Mouse (Mus musculus) embryo, embryonic 9.5 days (tissue): ENCODE measurements around the gene Nphp3.

Source experiments
- DNase-seq: peaks from one replicate; pipeline ENCODE4 v3.0.0-alpha.2; 2017; ENCODE audit errors: extremely low spot score

Gene Nphp3

DNA sequence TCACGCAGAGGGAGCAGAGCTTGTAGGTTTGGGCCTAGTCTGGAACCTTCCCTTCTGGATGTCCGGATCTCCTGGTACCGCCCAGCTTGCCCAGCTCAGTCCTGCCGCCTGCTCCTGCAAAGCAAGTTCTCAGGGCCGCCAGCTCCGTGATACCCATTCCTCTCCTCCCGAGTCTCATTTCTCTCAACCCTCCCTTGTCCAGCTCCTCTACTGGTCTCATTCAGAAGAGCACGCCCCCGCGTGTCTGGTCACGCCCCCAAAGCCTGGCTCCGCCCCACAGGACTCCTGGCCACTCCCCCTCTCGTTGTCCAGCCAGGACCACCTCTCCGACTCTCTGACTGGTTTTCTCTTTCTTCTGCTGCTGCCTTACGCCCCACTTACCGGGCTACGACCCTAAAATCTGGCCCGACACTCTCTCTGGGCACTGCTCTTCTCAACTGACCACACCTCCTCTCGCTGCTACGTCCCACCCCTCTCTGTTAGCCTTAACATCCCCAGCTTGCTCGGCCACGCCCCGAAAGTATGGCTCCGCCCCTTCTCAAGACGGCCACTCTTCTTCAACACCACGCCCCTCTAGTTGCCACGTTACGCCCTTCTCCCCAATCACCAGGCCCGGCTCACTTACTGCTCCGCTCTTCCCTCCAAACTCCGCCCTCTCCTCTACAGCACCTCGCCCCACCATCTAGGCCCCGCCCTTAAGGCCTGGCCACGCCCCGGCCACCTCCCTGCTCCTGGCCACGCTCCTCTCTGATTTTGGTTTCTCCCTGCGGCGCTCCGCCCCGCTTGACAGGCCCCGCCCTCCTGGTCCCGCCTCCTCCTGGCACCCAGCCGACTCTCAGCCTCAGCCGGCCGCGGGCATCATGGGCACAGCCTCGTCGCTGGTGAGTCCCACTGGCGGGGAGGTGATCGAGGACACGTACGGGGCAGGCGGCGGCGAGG, at the start of gene Nphp3:
TSS of gene Nphp3 (plus strand) at position 624 of the 939 bp plus-strand sequence.
- peak; percentile 100 for DNase-seq

DNA sequence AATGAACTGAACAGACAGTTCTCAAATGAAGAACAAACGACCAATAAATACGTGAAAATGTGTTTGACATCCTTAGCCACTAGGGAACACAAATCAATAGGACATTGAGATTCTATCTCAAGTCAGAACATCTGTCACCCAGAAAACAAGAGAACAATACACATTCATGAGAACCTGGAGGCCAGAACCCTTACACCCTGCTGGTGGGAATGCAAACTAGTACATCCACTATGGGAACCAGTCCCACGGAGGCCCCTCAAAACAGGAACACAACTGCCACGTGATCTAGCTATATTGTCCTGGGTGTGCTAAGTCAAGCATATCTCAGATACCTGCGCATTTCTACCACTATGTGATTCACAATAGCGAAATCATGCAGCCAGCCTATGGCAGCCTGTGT, 43.6 kb upstream of the Nphp3 start:
- DNase-seq: no peak

DNA sequence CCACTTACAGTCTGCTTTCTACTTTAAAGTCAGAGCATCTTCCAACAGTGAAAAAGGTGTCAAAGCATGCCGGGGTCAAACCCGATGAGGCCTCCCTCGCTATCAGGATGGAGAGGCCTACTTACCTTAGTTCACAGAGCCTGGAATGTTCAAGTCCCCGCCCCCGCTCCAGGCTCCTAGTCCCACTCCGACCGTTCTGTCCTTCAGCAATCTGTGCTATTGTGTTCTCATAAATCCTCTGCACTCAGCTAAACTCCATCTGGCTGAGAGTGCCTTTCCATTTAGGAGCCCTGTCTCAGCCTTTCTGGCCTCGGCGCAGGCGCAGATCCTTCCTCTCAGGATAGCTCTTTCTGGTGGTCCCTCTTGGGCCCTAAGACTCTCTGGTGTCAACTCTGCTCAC, 42.4 kb upstream of the Nphp3 start:
- no peak for DNase-seq

DNA sequence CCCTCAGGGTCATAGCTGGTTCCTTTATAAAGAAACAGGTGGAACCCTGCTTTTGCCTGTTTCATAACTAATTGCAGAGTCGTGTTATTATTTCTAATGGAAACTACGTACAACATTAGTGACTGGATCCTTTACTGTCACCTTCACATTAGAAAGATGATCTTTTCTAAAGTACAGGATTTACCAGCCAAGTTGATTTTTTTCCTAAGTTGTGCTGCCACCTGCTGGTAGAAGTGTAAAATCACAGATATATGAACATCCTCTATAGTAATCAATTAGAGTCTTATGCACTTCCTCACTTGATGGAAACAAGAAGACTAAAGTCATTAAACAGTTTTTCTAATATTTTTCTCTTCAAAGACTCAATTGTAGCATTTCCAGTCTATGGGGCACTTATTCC, 5.8 kb upstream of the Nphp3 start:
- DNase-seq: peak; percentile 43

DNA sequence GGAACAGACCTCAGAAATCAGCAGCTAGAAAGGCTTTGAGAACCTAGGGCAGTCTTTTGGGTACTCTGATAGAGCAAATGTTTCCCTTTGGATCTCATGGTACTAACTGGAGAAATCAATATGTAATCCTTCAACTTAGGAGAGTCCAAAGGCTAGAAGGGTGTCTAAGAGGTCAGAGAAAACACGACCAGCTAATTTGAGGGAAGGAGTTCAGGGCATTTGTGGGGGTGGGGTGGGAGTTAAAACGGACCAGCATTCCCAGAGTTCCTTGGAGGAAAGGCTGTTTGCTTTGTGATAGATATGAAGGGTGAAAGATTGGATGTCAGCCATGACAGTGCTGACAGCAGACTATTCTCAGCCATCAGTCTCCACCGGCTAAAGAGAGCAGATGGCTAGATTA, 1.7 kb upstream of the Nphp3 start:
- DNase-seq: no peak

DNA sequence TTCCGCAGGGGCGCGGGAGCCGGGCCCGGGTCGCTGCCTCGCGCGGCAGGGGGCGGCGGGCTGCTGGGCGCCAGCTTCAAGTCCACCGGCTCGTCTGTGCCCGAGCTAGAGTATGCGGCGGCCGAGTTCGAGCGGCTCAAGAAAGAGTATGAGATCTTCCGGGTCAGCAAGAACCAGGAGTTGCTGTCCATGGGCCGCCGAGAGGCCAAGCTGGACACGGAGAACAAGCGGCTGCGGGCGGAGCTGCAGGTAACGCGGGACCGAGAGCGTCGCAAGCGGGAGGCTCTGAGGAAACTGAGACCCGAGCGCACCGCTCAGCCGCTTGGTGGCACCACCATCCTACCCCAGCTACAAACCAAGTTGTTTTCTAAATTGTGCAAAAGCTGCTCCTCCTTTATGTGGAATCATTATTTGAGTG, 578 bp downstream of the Nphp3 start:
- peak; percentile 77 for DNase-seq

DNA sequence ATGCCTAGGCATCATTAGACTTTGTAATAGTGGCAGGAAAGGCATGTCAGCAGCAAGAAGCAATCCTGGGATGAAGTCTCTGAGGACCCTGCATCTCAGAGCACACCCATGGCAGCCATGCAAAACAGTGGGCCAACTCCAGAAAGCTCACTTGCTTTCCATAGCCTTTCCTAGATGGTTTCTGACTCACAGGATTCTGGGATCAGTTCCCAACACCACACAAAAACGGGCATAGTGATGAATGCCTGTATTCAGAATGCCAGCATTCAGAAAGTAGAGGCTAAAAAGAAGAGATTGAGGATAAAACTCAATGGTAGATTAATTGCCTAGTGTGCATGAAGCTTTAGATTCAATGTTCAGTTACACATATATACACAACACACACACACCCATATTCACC, 12.2 kb downstream of the Nphp3 start:
- DNase-seq: no peak

DNA sequence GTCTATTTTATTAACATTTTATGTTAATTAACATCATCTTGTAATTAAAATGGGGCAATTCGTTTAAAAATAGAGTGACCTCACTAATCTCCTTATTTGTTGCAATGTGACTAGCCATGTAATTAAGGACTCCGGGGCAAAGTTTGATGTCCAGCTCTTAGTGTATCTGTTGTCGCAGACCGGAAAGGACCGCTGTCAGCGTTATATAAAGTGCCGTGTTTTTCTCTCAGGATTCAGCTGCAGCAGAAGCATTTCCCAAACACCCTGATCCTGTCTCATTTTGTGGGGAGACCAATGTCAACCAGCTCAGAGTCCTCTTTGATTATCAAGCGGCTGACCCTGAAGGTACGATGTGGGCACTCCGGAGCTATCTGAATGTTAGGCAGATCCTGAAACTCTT, 18.7 kb downstream of the Nphp3 start:
- DNase-seq: no peak

DNA sequence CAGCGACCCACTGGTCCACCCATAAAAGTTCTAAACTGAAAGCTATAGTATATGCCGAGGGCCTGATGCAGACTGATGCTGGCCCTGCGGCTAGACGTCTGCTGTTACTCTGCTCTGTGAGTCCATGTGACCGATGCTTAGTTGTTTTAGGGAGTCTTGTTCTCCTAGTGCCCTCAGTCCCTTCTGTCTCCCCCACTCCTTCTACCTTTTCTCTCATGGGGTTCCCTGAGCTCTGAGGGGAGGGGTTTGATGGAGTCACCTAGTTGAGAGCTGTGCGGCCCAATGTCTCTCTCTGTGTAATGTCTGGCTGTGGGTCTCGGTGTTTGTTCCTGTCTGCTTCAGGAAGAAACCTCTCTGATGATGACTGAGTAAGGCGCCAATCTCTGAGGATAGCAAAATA, 24.8 kb downstream of the Nphp3 start:
- DNase-seq: no peak

DNA sequence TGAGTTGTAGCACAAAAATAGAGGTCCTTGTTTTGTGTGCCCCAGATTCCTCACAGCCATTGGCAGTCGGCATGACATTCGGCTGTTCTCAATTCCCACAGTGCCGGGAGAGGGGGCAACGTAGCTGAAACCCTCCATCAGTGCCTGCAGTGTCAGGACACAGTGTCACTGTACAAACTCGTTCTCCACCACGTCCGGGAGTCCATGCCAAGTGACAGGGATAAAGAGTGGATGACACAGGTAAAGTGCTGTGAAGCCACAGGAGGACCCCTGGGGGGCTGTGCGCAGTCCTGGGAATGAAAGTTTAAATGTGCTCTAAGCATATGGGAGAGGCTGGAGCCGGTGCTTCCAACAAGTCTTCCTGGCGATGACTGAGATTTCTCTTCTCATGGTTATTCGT, 27.5 kb downstream of the Nphp3 start:
- DNase-seq: no peak

DNA sequence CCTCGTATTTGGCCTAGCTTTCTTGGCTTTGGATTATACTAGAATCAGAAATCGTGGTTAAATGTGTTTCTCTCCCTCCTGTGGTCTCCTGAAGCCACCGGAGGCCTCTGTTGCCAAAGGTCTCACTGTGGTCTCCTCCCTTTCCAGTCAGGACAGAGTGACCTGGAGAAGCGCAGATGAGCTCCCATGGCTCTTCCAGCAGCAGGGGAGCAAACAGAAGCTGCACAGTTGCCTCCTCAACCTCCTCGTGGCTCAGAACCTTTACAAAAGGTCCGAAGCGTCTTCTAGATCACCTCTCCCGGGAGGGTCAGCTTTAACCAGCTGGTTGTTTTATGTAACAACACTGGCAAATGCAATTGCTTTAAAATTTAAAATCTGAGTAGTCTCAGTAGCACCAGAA, 31.9 kb downstream of the Nphp3 start:
- no peak for DNase-seq

DNA sequence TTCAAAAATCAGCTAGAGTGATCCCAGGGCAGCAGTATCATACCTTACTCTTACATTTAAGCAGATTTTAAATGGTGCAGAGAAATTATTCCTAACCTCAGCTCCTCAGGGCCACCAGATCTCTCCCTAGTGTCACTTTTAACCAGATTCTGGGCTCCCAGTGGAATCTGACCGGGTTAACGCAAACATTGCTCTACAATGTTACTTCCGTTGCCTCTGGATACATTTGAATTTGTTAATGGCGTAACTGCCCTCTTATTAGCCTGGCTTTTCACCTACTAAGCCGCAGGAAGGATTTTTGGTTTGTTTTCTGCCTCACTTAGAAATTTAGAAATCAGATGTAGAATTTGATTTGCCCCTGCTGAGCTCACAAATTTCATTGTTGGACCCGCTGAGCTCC, 32.4 kb downstream of the Nphp3 start:
- DNase-seq: no peak

DNA sequence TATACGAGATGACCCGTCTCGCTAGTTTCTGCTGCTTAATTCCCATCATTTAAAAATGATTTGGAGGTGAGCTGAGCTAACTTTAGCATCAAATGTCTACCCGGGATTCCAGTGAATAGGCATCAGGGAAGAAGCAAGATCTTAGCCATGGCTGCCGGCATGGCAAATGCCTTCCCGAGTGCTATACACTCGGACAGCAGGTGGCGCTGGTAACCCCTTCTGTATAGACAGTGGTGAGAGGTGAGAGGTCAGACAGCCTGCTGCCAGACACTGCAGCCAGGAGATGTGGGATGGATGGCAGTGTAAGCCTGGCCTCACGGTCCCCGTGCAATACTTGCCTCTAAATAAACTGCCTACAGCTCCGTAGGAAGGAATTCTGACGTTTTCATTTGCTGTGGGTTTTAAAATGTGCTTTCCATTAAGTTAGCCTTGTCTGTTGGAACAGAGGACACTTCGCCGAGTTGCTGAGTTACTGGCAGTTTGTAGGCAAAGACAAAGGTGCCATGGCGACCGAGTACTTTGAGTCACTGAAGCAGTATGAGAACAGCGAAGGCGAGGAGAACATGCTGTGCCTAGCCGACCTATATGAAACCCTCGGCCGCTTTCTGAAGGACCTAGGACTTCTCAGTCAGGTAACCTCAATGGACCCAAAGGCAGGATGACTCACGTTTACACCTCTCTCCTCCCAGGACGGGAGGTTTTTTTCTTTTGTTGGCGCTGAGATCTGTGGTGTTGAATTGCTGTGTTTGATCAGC, 33.1 kb downstream of the Nphp3 start:
- peak; percentile 82 for DNase-seq

DNA sequence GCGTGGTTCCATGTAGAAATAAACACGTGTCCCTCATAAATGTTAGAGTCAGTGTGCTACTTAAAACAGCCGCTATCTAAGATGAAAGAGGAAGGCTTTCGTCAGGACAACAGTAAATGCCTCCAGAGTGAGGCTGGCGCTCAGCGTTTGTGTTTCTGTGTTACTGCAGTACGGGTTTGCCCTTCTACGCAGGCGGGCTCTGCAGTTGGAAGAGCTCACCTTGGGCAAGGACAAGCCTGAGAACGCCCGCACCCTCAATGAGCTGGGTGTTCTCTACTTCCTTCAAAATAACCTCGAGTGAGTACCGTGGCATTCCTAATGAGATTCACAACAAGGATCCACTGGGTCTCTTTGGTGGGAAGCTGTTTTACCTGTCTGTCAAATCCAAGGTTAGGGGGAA, 35.9 kb downstream of the Nphp3 start:
- DNase-seq: no peak

DNA sequence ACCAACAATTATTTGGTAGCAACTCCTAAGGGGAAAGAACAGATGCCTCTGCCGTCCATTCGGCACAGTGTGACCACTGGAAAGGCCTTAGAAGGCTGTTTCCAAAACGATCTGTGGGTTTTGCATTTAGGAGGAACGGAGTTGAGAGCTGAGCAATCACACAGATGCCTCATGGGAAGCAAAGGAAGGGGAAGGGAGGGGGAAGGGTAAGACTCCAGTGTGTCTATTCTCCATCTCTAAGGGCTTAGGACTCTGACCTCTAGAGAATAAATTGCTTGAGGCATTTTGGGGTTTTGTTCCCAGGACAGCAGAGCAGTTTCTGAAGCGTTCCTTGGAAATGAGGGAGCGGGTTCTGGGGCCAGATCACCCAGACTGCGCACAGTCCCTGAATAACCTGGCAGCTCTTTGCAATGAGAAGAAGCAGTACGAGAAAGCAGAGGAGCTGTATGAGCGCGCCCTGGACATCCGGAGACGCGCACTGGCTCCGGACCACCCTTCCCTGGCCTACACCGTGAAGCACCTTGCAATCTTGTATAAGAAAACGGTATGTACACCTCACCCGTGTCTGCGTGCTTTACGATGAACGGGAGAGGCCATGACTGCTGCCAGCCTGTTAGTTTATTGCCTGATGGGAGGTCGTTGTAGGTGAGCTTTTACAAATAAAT, 36.8 kb downstream of the Nphp3 start:
- no peak for DNase-seq

DNA sequence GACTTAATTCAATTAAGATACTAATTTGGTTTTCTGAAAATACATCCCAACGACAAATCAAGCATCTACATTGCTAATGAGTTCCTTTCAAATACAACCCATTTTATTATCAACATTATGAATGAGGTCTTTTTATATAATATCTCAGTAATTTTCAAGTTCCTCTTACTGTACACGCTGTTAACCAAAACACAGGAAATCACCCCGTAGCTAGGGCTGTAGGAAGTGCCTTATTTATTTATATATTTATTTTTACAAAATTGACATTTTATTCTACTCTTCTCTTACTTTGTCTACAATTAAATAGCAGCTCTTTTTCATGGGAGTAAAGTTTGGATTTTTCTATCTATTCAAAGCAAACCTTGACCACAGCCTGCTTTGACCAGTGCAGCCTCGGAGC, 37.4 kb downstream of the Nphp3 start:
- DNase-seq: no peak

DNA sequence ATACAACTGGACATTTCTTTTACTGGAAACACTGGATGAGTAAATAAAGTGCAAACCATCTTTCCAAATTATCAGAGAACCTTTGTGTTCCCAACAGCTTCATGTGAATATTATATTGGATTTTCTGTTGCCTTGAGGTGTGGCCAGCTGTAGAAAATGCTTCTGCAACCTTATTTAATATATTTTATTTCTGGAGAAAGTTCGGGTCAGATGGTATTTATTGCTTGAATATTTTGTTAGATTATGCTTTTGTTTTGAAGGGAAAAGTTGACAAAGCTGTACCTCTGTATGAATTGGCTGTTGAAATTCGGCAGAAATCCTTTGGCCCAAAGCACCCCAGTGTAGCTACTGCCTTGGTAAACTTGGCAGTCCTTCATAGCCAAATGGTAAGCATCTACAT, 38.0 kb downstream of the Nphp3 start, which contains the start of gene Gm28305:
TSS of gene Gm28305 (plus strand) at position 301 of the 400 bp plus-strand sequence.
- no peak for DNase-seq

DNA sequence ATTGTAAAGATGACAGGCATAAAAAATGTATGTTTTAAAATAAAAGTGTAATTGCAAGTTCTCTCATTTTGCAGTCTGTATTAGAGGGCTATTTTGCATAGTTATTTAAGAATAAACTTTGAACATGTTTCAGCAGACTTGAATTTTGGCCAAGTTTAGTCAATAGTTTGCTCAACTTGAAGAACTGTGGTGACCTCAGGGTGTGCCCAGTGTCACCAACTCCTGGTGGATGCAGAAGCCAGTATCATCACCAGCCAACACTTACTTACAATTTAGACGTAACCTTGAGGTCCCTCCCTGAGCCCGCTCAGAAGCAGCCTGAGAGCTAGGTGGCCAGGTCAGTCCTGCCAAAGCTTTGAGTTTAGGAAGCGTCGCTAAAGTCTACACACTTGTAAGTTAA, 41.3 kb downstream of the Nphp3 start:
- DNase-seq: no peak

DNA sequence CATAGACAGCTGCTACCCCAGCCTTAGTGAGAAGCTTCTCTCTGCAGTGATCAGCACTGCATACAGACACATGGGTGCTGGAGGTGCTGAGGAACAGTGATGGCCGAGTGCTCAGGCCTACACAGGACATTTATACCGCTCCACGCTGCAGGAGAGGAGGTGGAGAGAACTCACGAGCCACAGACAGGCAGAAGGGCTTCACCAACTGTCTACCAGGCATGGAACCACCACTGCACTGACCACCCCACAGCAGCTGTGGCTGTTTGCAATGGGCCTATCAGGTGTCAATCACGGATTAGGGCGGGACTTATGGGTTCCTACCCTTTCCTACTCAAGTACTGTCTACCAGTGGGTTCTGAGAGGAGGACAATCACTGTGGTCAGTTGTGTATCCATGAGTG, 48.7 kb downstream of the Nphp3 start:
- no peak for DNase-seq

DNA sequence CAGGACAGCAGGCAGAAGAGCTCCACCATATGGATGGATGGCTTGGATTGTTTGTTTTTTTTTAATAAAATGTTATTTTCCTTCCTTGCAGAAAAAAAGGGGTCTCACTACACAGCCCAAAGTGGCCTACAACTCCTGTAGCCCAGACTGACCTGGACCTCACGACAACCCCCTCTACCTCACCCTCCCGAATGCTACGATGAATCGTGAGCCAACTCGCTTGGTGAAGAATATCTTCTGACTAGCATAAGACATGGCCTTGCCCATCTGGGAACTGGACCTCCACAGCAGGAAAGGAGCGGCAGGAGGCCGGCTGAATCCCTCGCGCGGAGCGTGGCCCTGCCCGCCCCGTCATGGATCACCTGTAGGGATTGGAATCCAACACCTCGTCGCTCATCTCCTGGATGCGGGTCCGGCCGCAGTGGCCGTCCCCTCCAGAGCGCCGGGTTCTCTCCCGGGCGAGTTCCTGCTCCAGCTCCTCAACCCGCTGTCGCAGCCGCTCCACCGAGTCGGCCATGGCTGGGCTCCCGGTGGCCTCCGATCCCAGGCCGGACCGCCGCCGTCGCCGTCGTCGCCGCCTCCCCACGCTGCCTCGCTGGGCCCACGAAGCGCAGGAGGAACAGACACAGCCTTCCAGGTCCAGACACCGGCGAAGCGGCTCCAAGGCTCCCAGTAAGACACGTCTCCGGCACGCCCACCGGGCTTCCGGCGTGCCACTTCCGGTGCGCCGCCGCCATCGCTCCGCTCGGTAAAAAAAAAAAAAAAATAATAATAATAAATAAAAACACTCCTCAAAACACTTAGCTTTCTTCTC, 60.3 kb downstream of the Nphp3 start, which contains the start of gene Uba5:
TSS of gene Uba5 (minus strand) at position 705 of the 814 bp plus-strand sequence.
- no peak for DNase-seq

DNA sequence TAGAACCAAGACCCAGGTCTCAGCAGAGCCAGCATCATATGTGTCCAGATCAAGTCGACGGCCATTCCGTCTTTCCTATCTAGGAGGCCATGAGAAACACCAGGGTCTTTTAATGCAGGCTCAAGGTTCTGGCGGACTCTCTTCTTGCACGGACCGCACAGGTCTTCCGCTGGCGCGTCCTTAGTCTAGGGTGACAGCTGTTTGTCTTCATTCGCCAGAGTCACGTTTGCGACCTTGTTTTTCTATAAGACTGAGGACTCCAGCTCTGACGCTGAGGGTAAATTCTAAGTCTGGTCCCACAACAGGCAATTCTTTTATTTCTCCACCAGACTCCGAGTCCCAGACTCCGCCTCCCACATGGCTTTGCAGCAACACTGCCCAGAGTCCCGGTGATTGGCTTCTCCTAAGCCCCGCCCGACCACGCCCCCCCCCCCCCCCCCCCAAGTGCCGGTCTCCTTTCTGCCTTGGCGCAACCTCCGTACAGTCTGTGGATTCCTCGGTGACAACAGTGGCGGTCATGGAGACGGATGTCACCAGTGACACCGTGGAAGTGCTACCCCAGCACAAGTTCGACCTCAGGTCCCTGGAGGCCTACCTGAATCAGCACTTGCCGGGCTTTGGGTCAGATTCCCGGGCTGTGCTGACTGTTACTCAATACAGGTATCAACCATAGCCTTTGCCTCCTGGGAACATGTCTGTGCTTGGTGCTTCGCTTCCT, 61.1 kb downstream of the Nphp3 start, which contains the start of gene Acad11:
TSS of gene Acad11 (plus strand) at position 134 of the 718 bp plus-strand sequence.
- DNase-seq: peak; percentile 89
